Mouse (Mus musculus): ENCODE results near the gene Hba-a1.
"Not testable (repeated sequence)": the region's sequence is repeated elsewhere in the genome, so short reads cannot be mapped to it uniquely, and the experiment has no call there.

Gene Hba-a1
- long read RNA-seq, experiment 1, transcript Hba-a1-201 (3 exons, 699 nt), result major isoform, 535 of 539 reads
- long read RNA-seq, experiment 1, partial matches to known transcripts, result 0 of 539 reads
- long read RNA-seq, experiment 1, other reads (novel, unspliced or antisense), result 0 of 539 reads
- long read RNA-seq, experiment 2, transcript Hba-a1-201 (3 exons, 699 nt), result major isoform, 512 of 516 reads
- long read RNA-seq, experiment 2, partial matches to known transcripts, result 1 of 516 reads
- long read RNA-seq, experiment 2, other reads (novel, unspliced or antisense), result 0 of 516 reads

GRCm38 (mm10) chr11:32283091-32283777, at the start of gene Hba-a1:
Hba-a1 (plus strand) TSS chr11:32283511.
- intact Hi-C loops (cut with DNase I), result not testable (repeated sequence)

GRCm38 (mm10) chr11:32233895-32234294, 49.4 kb upstream of the Hba-a1 start:
- intact Hi-C loops (cut with DNase I), result no loop called here

- intact Hi-C loops (cut with DNase I), result no loop called here
Observed at GRCm38 (mm10) chr11:32234816-32235485, 48.4 kb upstream of the Hba-a1 start.

GRCm38 (mm10) chr11:32235646-32236045, 47.7 kb upstream of the Hba-a1 start:
- intact Hi-C loops (cut with DNase I), result loop anchor here (2.0 kb wide), 1 partner anchor 19 kb away; no protein-coding TSS in a partner anchor

GRCm38 (mm10) chr11:32236132-32236531, 47.2 kb upstream of the Hba-a1 start:
- intact Hi-C loops (cut with DNase I), result loop anchor here (2.0 kb wide), 1 partner anchor 19 kb away; no protein-coding TSS in a partner anchor

GRCm38 (mm10) chr11:32236712-32237410, 46.5 kb upstream of the Hba-a1 start:
- intact Hi-C loops (cut with DNase I), result loop anchor here (2.0 kb wide), 1 partner anchor 20 kb away; no protein-coding TSS in a partner anchor

- intact Hi-C loops (cut with DNase I), result loop anchor here (2.0 kb wide), 1 partner anchor 21 kb away; no protein-coding TSS in a partner anchor
Observed at GRCm38 (mm10) chr11:32237411-32237795, 45.9 kb upstream of the Hba-a1 start.

GRCm38 (mm10) chr11:32238093-32238860, 45.0 kb upstream of the Hba-a1 start:
- intact Hi-C loops (cut with DNase I), result loop anchor here (2.0 kb wide), 1 partner anchor 55 kb away; no protein-coding TSS in a partner anchor

GRCm38 (mm10) chr11:32241391-32241790, 41.9 kb upstream of the Hba-a1 start:
- intact Hi-C loops (cut with DNase I), result loop anchor here (5.0 kb wide), 1 partner anchor 34 kb away; the partner anchor contains the start of gene Snrnp25

GRCm38 (mm10) chr11:32242209-32242608, 41.1 kb upstream of the Hba-a1 start:
- intact Hi-C loops (cut with DNase I), result loop anchor here (5.0 kb wide), 1 partner anchor 35 kb away; the partner anchor contains the start of gene Snrnp25

GRCm38 (mm10) chr11:32243205-32243955, 39.9 kb upstream of the Hba-a1 start:
- intact Hi-C loops (cut with DNase I), result loop anchor here (5.0 kb wide), 1 partner anchor 36 kb away; the partner anchor contains the start of gene Snrnp25

- intact Hi-C loops (cut with DNase I), result loop anchor here (5.0 kb wide), 1 partner anchor 37 kb away; the partner anchor contains the start of gene Snrnp25
Observed at GRCm38 (mm10) chr11:32244064-32244463, 39.2 kb upstream of the Hba-a1 start.

- intact Hi-C loops (cut with DNase I), result loop anchor here (5.0 kb wide), 1 partner anchor 37 kb away; the partner anchor contains the start of gene Snrnp25
Observed at GRCm38 (mm10) chr11:32244617-32245016, 38.7 kb upstream of the Hba-a1 start.

GRCm38 (mm10) chr11:32245614-32246013, 37.7 kb upstream of the Hba-a1 start:
- intact Hi-C loops (cut with DNase I), result no loop called here

- intact Hi-C loops (cut with DNase I), result no loop called here
Observed at GRCm38 (mm10) chr11:32247068-32247467, 36.2 kb upstream of the Hba-a1 start.

- intact Hi-C loops (cut with DNase I), result no loop called here
Observed at GRCm38 (mm10) chr11:32248350-32248749, 35.0 kb upstream of the Hba-a1 start.

- intact Hi-C loops (cut with DNase I), result no loop called here
Observed at GRCm38 (mm10) chr11:32250880-32251763, 32.2 kb upstream of the Hba-a1 start.

GRCm38 (mm10) chr11:32253121-32253520, 30.2 kb upstream of the Hba-a1 start:
- intact Hi-C loops (cut with DNase I), result no loop called here
